In genomic region chr9:57073790-57074094, GRCm38 (mm10) we compare ENCODE assay signal across 7 mouse cellular contexts. TPM values are rescaled to one million over a fixed set of nuclear protein-coding genes. Genes with fewer than 3 reads are reported as not detected.
A peak's percentile ranks its signal among the peaks of the same experiment; 100 is the strongest.
DNase-seq lines count a peak whose midpoint lies in the region; ATAC-seq and TF ChIP-seq lines count a peak whose summit lies in the region.

No protein-coding gene starts in this region.

- no peak for DNase-seq in lung, postnatal 0 days (ENCODE audit: low spot score)
- no peak for DNase-seq in lung, postnatal 25 days (ENCODE audit: low spot score)
- no peak for DNase-seq in forebrain, embryonic 11.5 days (ENCODE audit: low spot score)
- no peak for DNase-seq in adrenal gland, postnatal 36 days
- DNase-seq in layer of hippocampus, adult 8-10 months (ENCODE audit: low spot score in 2 of 2): no peak

- H3K4me2 ChIP-seq in lung, postnatal 0 days (replicated peaks; ENCODE audit: low read depth, low read length): peak overlapping the region; percentile 62
- peak overlapping the region; percentile 95 for H3K4me2 ChIP-seq in forebrain, embryonic 11.5 days (ENCODE audit: low read depth, low read length, severe bottlenecking)
- peak overlapping the region; percentile 91 for H3K4me2 ChIP-seq in limb, embryonic 13.5 days (replicated peaks)
- peak overlapping the region; percentile 98 for H3K4me2 ChIP-seq in stomach, embryonic 14.5 days (replicated peaks; ENCODE audit: low read depth, low read length)

- TF ChIP-seq EP300 in lung, postnatal 0 days (IDR thresholded peaks at IDR 0.05): no peak

- WGBS in lung, postnatal 0 days: 1% methylated on average over 15 of the region's 15 CpGs
- WGBS in forebrain, embryonic 11.5 days: under 1% methylated on average over 15 of the region's 15 CpGs
- WGBS in limb, embryonic 13.5 days: under 1% methylated on average over 15 of the region's 15 CpGs
- 0% methylated on average over 15 of the region's 15 CpGs for WGBS in stomach, embryonic 14.5 days

- H3K4me1 ChIP-seq in lung, postnatal 0 days (ENCODE audit: insufficient read depth, low read depth, low read length): peaks cover 3% of the 10 kb centered on the region; the same call in 1 of the 2 replicates
- no peaks in the 10 kb centered on the region; the same call in 1 of the 2 replicates for H3K4me1 ChIP-seq in forebrain, embryonic 11.5 days (replicated peaks; ENCODE audit: control insufficient read depth, insufficient read depth, low read length)
- peaks cover 33% of the 10 kb centered on the region for H3K4me1 ChIP-seq in limb, embryonic 13.5 days
- H3K4me1 ChIP-seq in stomach, embryonic 14.5 days (ENCODE audit: control insufficient read depth, insufficient read depth, low read length): peaks cover 14% of the 10 kb centered on the region; the same call in 1 of the 2 replicates

- no peaks in the 10 kb centered on the region for H3K9me3 ChIP-seq in lung, postnatal 0 days (ENCODE audit: low read length)
- H3K9me3 ChIP-seq in forebrain, embryonic 11.5 days (ENCODE audit: control insufficient read depth, low read length): no peaks in the 10 kb centered on the region
- H3K9me3 ChIP-seq in limb, embryonic 13.5 days: no peaks in the 10 kb centered on the region
- no peaks in the 10 kb centered on the region for H3K9me3 ChIP-seq in stomach, embryonic 14.5 days (ENCODE audit: control insufficient read depth, low read depth, low read length)

- no peak for ATAC-seq in lung, postnatal 0 days
- ATAC-seq in forebrain, embryonic 11.5 days (replicated peaks; ENCODE audit: low FRiP score): no peak
- no peak for ATAC-seq in limb, embryonic 13.5 days (ENCODE audit: low FRiP score, low read depth)
- no peak for ATAC-seq in stomach, embryonic 14.5 days (ENCODE audit: insufficient number of reproducible peaks, insufficient read depth, low FRiP score, low read depth)

- peak overlapping the region; percentile 44 for H3K9ac ChIP-seq in lung, postnatal 0 days (replicated peaks; ENCODE audit: low read depth)
- H3K9ac ChIP-seq in forebrain, embryonic 11.5 days (ENCODE audit: low read length): peak overlapping the region; percentile 79
- peak overlapping the region; percentile 81 for H3K9ac ChIP-seq in limb, embryonic 13.5 days
- peak overlapping the region; percentile 69 for H3K9ac ChIP-seq in stomach, embryonic 14.5 days (replicated peaks; ENCODE audit: low read depth, low read length)

- H3K36me3 ChIP-seq in lung, postnatal 0 days (ENCODE audit: insufficient read depth, low read length): no peaks in the 10 kb centered on the region
- H3K36me3 ChIP-seq in forebrain, embryonic 11.5 days (ENCODE audit: control insufficient read depth, insufficient read depth, low read length): no peaks in the 10 kb centered on the region
- H3K36me3 ChIP-seq in limb, embryonic 13.5 days: no peaks in the 10 kb centered on the region
- H3K36me3 ChIP-seq in stomach, embryonic 14.5 days (ENCODE audit: control insufficient read depth, insufficient read depth, low read length): no peaks in the 10 kb centered on the region

- H3K4me3 ChIP-seq in lung, postnatal 0 days (ENCODE audit: low read depth, low read length): peak overlapping the region; percentile 34
- peak overlapping the region; percentile 88 for H3K4me3 ChIP-seq in forebrain, embryonic 11.5 days (ENCODE audit: low read depth, low read length)
- peak overlapping the region; percentile 94 for H3K4me3 ChIP-seq in limb, embryonic 13.5 days
- H3K4me3 ChIP-seq in stomach, embryonic 14.5 days (ENCODE audit: low read depth, low read length): peak overlapping the region; percentile 74

- no peak for TF ChIP-seq CTCF in lung, postnatal 0 days (IDR thresholded peaks at IDR 0.05)

- H3K27me3 ChIP-seq in lung, postnatal 0 days (replicated peaks; ENCODE audit: insufficient read depth, low read length): no peaks in the 10 kb centered on the region
- H3K27me3 ChIP-seq in forebrain, embryonic 11.5 days (ENCODE audit: control insufficient read depth, insufficient read depth, low read length): no peaks in the 10 kb centered on the region
- no peaks in the 10 kb centered on the region for H3K27me3 ChIP-seq in limb, embryonic 13.5 days
- H3K27me3 ChIP-seq in stomach, embryonic 14.5 days (ENCODE audit: control insufficient read depth, insufficient read depth, low read length): no peaks in the 10 kb centered on the region

- H3K27ac ChIP-seq in lung, postnatal 0 days (ENCODE audit: low read length): peak overlapping the region; percentile 91
- peak overlapping the region; percentile 98 for H3K27ac ChIP-seq in forebrain, embryonic 11.5 days (ENCODE audit: low read depth, low read length)
- H3K27ac ChIP-seq in limb, embryonic 13.5 days: peak overlapping the region; percentile 93
- peak overlapping the region; percentile 98 for H3K27ac ChIP-seq in stomach, embryonic 14.5 days (ENCODE audit: low read length)

RNA-seq across cellular contexts. Expression of gene Sin3a, which starts 1.9 kb away (rescaled TPM):
- polyA plus RNA-seq in lung, postnatal 0 days (2015; fragmentation: Nextera tagmentation; extraction: Ambion mirVana): 14.3 and 17.5 TPM in 2 replicates
- polyA plus RNA-seq in forebrain, embryonic 11.5 days (2014; fragmentation: Nextera tagmentation; extraction: Ambion mirVana): 63.7 and 71.4 TPM in 2 replicates
- 32.4 and 40.2 TPM in 2 replicates for polyA plus RNA-seq in limb, embryonic 13.5 days (2015; fragmentation: Nextera tagmentation; extraction: Ambion mirVana)
- 42.7 and 46.4 TPM in 2 replicates for polyA plus RNA-seq in stomach, embryonic 14.5 days (2014; fragmentation: Nextera tagmentation; extraction: Ambion mirVana)
- 10 to 100 TPM; 41.8 to 54.3 TPM for total RNA-seq in adrenal gland, postnatal 36 days (2021)
- 10 to 100 TPM; 26.9 to 48.2 (median 41.3) TPM for total RNA-seq in layer of hippocampus, adult 8-10 months (2022)

RNA-seq across cellular contexts. Expression of gene Man2c1, which starts 56.7 kb away (rescaled TPM):
- polyA plus RNA-seq in lung, postnatal 0 days (2015; fragmentation: Nextera tagmentation; extraction: Ambion mirVana): 36.1 and 38.8 TPM in 2 replicates
- polyA plus RNA-seq in forebrain, embryonic 11.5 days (2014; fragmentation: Nextera tagmentation; extraction: Ambion mirVana): 37.6 and 41.3 TPM in 2 replicates
- polyA plus RNA-seq in limb, embryonic 13.5 days (2015; fragmentation: Nextera tagmentation; extraction: Ambion mirVana): 64.5 and 71.0 TPM in 2 replicates
- polyA plus RNA-seq in stomach, embryonic 14.5 days (2014; fragmentation: Nextera tagmentation; extraction: Ambion mirVana): 43.7 and 45.3 TPM in 2 replicates
- 100 to 1,000 TPM; 109 to 121 TPM for total RNA-seq in adrenal gland, postnatal 36 days (2021)
- total RNA-seq in layer of hippocampus, adult 8-10 months (2022): 100 to 1,000 TPM; 153 to 212 (median 175) TPM

Comparison
In these comparisons a context has a peak if more than half of its experiments do, and no peak if none do; other contexts are left out.
1. H3K4me3 ChIP-seq: peak in every context shown above with its lines; median percentile 94 in limb, embryonic 13.5 days; 88 in forebrain, embryonic 11.5 days; 74 in stomach, embryonic 14.5 days; 34 in lung, postnatal 0 days.